Mouse (Mus musculus) forebrain, embryonic 15.5 days (tissue): ENCODE data around the gene Col9a2. TPM values are rescaled to one million over a fixed set of nuclear protein-coding genes. Genes with fewer than 3 reads are reported as not detected.

Source experiments
- ATAC-seq: fragments of 200-750 bp; cut with Nextera tagmentation; replicated peaks from 2 replicates; pipeline ENCODE4 v1.8.0; 2017; ENCODE audit warnings: mild to moderate bottlenecking, moderate TSS enrichment, moderate library complexity
- H3K27ac ChIP-seq: fragments of 300-500 bp; sonication (generic); replicated peaks from 2 replicates; pipeline ENCODE4 v1.5.1; 2015; ENCODE audit warnings: mild to moderate bottlenecking, inconsistent platforms
- H3K27me3 ChIP-seq: fragments of 300-500 bp; sonication (generic); 2 replicates; pipeline ENCODE4 v1.6.1; 2015; ENCODE audit warnings: inconsistent platforms
- H3K36me3 ChIP-seq: fragments of 300-500 bp; sonication (generic); 2 replicates; pipeline ENCODE4 v1.6.1; 2015; ENCODE audit warnings: mild to moderate bottlenecking, inconsistent platforms
- H3K4me1 ChIP-seq: fragments of 300-500 bp; sonication (generic); 2 replicates; pipeline ENCODE4 v1.6.1; 2015; ENCODE audit warnings: inconsistent platforms
- H3K4me2 ChIP-seq: fragments of 300-500 bp; sonication (generic); replicated peaks from 2 replicates; pipeline ENCODE4 v1.6.1; 2015; ENCODE audit warnings: mild to moderate bottlenecking, inconsistent platforms
- H3K4me3 ChIP-seq: fragments of 300-500 bp; sonication (generic); 2 replicates; pipeline ENCODE4 v1.5.1; 2015; ENCODE audit warnings: mild to moderate bottlenecking, inconsistent platforms
- H3K9ac ChIP-seq: fragments of 300-500 bp; sonication (generic); replicated peaks from 2 replicates; pipeline ENCODE4 v1.6.1; 2015; ENCODE audit warnings: mild to moderate bottlenecking, inconsistent platforms
- H3K9me3 ChIP-seq: fragments of 300-500 bp; sonication (generic); 2 replicates; pipeline ENCODE4 v1.6.1; 2016; ENCODE audit warnings: inconsistent platforms
- WGBS: fragments of 180-500 bp; shearing (Covaris S2); methylation state at CpG from one replicate; pipeline ENCODE4 v1.1.7; 2015; ENCODE audit warnings: mixed read lengths; 5-methylcytosine and 5-hydroxymethylcytosine counted together
- polyA plus RNA-seq: library from polyadenylated mRNA; unstranded; fragments of >200 nt; fragmentation: Nextera tagmentation; extraction: Ambion mirVana; gene quantifications from 2 replicates; pipeline ENCODE4 v1.2.1, GENCODE M21; 2015

The Col9a2 gene
- polyA plus RNA-seq, result 3.2 and 5.9 TPM in 2 replicates

DNA sequence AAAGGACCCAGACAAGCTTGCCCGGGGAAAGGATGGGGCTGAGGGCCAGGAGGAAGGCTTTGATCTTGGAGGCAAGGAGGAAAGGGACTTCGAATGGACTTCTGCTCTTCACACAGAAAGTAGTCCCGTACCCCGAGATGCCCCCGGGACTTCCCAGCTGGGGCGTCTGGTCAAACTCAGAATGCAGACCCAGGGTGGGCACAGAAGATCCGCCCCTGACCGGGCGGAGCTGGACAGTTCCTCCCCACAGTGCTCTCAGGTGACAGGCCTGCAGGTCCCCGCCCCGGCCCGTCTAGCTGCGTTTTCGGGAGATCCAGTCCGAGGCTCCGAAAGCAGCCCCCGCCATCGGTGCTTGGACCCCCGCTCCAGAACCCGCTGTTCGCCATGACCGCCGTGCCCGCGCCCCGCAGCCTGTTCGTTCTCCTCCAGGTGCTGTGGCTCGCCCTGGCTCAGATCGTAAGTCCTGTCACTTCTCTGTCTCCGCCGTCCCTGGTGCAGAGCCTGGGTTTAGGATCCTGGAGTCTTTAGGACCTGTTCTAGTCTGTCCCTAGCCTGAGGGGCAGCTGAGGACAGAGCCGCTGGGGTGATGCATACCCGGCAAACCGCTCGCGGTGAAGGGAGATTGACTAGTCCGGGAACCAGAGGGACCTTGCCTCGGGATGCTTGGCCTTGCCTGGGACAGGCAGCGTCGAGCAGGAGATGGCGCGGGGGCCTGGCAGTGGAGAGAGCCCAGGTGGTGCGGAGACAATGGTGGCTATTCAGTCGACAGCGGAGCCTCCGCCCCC lies at the start of gene Col9a2:
TSS of gene Col9a2 (plus strand) at position 55 of the 785 bp plus-strand sequence.
- Histone ChIP-seq H3K9ac (peak within 1 kb of the TSS; percentile 37), H3K27ac (no peak within 1 kb of the TSS), H3K4me3 (peak within 1 kb of the TSS; percentile 41), H3K27me3 (peaks cover 21% of the 10 kb centered on the region), H3K9me3 (no peaks in the 10 kb centered on the region), H3K4me1 (peaks cover 20% of the 10 kb centered on the region), H3K4me2 (peak within 1 kb of the TSS; percentile 61), H3K36me3 (no peaks in the 10 kb centered on the region)
- WGBS, result 6% methylated on average over 46 of the region's 46 CpGs
- ATAC-seq, result no peak; the same call in 1 of the 2 replicates

DNA sequence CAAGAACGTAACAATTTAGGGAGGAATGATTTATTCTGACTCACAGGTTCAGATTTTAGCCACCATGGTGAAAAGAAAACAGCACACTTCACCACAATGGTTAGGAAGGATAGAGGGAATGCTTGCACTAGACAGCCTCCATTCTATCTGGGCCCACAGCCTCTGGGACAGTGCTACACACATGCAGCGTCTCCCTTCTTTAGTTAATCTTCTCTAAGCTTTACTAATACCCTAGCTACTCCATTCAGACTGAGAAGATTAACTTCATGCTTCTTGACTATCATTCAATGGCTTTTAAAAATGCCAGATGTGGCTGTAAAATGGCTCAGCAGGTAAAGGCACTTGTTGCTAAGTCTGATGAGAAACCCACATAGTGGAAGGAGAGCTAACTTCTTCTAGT lies 46.9 kb upstream of the Col9a2 start:
- Histone ChIP-seq H3K4me1 (no peaks in the 10 kb centered on the region), H3K27me3 (no peaks in the 10 kb centered on the region), H3K9me3 (no peaks in the 10 kb centered on the region), H3K36me3 (no peaks in the 10 kb centered on the region), H3K4me2 (no peak overlapping the region), H3K9ac (no peak overlapping the region), H3K4me3 (no peak overlapping the region), H3K27ac (no peak overlapping the region)
- ATAC-seq, result no peak
- WGBS, result 39% methylated on average over 2 of the region's 2 CpGs

DNA sequence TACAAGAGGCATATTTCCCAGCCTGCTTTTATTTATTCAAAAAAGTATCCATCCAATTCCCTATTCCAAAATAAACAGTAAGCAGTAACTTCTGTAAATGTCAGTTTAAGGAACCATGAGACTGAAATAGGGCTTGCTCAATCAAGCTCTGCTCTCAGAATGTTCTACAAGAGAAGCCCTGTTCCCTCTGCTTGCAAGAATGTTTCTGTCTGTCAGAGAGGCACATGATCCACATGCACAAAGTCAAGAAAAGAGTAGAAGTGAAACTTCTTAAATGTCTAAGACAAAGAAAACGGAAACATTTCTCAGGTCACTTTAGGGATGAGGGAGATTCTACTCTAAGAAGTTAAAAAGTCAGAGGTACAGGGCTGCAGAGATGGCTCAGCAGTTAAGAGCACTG lies 46.2 kb upstream of the Col9a2 start:
- H3K4me2 ChIP-seq, result no peak overlapping the region
- H3K9me3 ChIP-seq, result no peaks in the 10 kb centered on the region
- H3K4me1 ChIP-seq, result no peaks in the 10 kb centered on the region
- H3K27me3 ChIP-seq, result no peaks in the 10 kb centered on the region
- no peak overlapping the region for H3K9ac ChIP-seq
- no peaks in the 10 kb centered on the region for H3K36me3 ChIP-seq
- no peak overlapping the region for H3K27ac ChIP-seq
- ATAC-seq, result no peak
- 84% methylated on average over 1 of the region's 1 CpGs for WGBS
- no peak overlapping the region for H3K4me3 ChIP-seq

DNA sequence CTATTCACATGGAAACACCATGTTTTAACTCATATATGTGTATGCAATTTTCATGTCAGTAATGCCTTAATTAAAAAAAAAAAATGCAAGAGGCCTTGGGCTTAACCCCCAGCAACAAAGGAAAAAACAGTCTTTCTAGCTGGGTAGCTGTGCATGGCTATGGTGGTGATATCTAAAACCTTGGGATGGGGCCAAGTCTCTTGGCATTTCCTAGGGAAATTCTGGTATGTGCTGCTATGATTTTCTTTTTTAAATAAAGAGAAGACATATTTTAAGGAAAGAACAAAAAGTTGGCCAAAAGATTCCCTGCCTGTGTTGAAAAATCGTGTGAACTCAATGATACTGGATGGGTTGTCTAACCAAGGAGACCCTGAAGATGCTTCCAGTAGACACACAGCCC lies 43.3 kb upstream of the Col9a2 start:
- H3K4me1 ChIP-seq, result no peaks in the 10 kb centered on the region
- no peak overlapping the region for H3K4me2 ChIP-seq
- no peak overlapping the region for H3K27ac ChIP-seq
- H3K27me3 ChIP-seq, result no peaks in the 10 kb centered on the region
- H3K9me3 ChIP-seq, result no peaks in the 10 kb centered on the region
- no peak for ATAC-seq
- H3K4me3 ChIP-seq, result no peak overlapping the region
- H3K9ac ChIP-seq, result no peak overlapping the region
- 71% methylated on average over 1 of the region's 1 CpGs for WGBS
- no peaks in the 10 kb centered on the region for H3K36me3 ChIP-seq

DNA sequence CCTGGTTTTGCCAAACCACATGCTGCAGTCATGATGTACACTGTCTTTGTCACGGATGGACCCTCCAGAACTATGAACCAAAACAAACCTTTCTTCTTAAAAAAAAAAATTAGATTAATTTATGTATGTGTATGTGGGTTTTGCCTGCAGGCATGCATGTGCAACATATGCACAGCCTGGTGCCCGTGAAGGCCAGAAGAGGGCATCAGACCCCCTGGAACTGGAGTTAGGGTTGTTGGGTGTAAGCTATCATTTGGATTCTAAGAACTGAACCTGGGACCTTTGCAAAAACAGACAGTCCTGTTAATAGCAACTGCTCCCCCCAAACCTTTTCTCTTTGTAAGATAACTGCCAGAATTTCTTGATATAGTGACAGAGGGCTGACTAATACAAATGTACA lies 38.1 kb upstream of the Col9a2 start:
- Histone ChIP-seq H3K36me3 (no peaks in the 10 kb centered on the region), H3K4me2 (no peak overlapping the region), H3K4me3 (no peak overlapping the region), H3K4me1 (peaks cover 38% of the 10 kb centered on the region), H3K9ac (no peak overlapping the region), H3K27me3 (no peaks in the 10 kb centered on the region), H3K9me3 (no peaks in the 10 kb centered on the region), H3K27ac (no peak overlapping the region)
- ATAC-seq, result no peak
- WGBS, result 91% methylated on average over 2 of the region's 2 CpGs

DNA sequence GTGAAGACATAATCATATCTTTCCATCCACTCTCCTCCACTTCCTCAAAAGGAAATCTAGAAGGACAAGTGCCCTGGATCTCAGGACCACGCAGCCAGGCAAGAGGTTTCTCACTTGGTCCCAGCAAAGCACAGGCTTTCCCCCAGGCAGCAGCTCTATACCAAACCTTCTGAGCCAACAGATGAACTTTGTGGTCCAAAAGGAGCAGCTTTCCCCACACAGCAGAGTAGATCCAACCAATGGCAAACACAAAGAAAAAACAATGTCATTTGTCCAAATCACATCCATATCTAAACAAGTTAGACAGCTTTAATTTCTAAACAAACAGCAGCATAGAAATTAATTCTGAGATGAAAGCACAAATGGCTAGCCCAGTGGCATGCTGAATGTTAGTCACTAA lies 37.5 kb upstream of the Col9a2 start:
- H3K4me2 ChIP-seq, result no peak overlapping the region
- peak overlapping the region; percentile 88 for H3K27ac ChIP-seq
- no peaks in the 10 kb centered on the region for H3K27me3 ChIP-seq
- H3K9ac ChIP-seq, result no peak overlapping the region; the same call in 1 of the 2 replicates
- no peak overlapping the region for H3K4me3 ChIP-seq
- peaks cover 38% of the 10 kb centered on the region for H3K4me1 ChIP-seq
- no peaks in the 10 kb centered on the region for H3K9me3 ChIP-seq
- ATAC-seq, result no peak
- WGBS, result 94% methylated on average over 1 of the region's 1 CpGs
- H3K36me3 ChIP-seq, result no peaks in the 10 kb centered on the region

DNA sequence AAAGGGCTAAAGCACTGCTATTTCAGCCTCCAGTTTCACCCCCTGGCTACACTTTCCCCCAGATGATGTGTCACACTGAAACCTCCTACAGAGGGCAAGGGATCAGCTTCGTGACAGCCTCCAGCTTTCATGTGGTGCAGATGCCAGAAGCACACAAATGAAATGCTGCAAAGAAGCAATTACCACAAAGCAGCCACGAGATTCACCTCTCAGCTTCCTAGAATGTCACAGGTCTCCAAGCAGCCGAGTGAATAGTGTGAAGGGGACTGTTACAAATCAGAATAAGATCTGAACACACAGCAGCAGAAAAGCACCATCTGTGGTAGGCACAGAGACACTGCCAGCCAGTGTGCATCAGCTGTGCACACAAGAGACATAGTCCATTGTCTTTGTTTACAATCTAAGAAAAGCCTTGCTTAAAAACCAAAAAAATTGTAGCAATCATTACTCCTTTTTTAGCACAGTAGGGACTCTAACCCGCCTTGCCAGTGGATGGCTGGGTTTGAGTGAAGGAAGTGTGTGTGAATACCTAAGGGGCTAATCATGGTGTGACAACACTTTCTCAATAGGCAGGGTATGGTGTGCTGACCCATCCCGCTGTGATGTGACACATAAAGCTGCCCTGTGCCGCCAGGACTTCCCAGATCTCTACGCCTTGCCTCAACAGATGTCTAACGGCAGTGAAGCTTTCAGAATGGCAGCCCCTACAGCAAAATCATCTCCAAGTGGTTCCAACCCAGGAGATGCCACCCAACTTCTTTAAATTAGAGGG lies 36.6 kb upstream of the Col9a2 start:
- WGBS, result 13% methylated on average over 8 of the region's 8 CpGs
- peak; percentile 79 for ATAC-seq
- Histone ChIP-seq H3K36me3 (no peaks in the 10 kb centered on the region), H3K9me3 (no peaks in the 10 kb centered on the region), H3K27me3 (no peaks in the 10 kb centered on the region), H3K4me2 (peak overlapping the region; percentile 30), H3K4me3 (0 out of 2 replicates have a peak overlapping the region, but pooled peaks have one; percentile 1), H3K27ac (peak overlapping the region; percentile 88), H3K9ac (no peak overlapping the region; the same call in 1 of the 2 replicates), H3K4me1 (peaks cover 38% of the 10 kb centered on the region)

DNA sequence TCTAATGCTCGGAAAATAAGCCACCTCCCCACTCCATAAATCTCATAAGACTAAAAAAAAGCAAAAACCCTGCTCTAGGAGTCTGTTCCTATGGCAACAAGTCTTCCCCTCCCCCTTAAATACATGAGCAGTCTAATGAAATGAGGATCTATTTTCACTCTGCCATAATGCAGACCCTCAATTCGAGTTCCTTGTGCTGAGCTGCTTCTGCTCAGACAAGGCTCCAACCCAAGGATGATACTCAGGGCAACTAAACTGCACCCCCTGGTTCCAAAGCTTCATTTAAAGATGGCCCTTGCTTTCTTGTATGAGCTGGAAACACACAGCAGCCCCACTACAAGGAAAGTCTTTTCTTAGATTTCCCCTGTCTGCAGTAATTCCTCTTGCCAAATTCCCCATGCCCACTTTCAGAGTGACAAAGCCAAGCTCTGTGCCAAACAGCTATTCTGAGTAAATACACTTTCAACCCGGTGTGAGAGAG lies 35.5 kb upstream of the Col9a2 start:
- H3K4me1 ChIP-seq, result peaks cover 38% of the 10 kb centered on the region

DNA sequence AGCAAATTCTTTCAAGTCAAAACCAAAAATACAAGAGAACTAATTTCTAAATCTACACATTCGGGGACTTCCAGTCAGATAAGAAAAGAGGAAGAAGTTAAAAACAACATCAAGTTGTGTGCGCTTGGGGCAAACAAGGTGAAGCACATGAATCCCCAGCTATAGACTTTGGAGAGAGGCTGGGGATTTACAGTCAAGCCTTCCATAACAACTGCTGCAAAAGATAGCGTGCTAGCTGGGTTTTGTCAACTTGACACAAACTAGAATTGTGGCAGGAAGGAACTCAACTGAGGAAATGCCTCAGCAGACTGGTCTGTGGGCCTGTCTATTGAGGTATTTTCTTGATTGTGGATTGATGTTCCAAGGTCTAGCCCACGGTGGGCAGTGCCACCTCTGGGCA lies 34.5 kb upstream of the Col9a2 start:
- H3K4me1 ChIP-seq, result peaks cover 46% of the 10 kb centered on the region
- H3K27ac ChIP-seq, result peak overlapping the region; percentile 93
- no peak for ATAC-seq
- no peak overlapping the region for H3K4me2 ChIP-seq
- H3K36me3 ChIP-seq, result no peaks in the 10 kb centered on the region
- no peaks in the 10 kb centered on the region for H3K27me3 ChIP-seq
- no peak overlapping the region for H3K4me3 ChIP-seq
- no peak overlapping the region for H3K9ac ChIP-seq
- H3K9me3 ChIP-seq, result no peaks in the 10 kb centered on the region
- 86% methylated on average over 4 of the region's 4 CpGs for WGBS

More for the DNA sequence above, 35.5 kb upstream of the Col9a2 start:
- WGBS, result 3% methylated on average over 3 of the region's 3 CpGs
- H3K9me3 ChIP-seq, result no peaks in the 10 kb centered on the region
- H3K27ac ChIP-seq, result peak overlapping the region; percentile 93
- peak overlapping the region; percentile 10 for H3K4me2 ChIP-seq
- peak; percentile 84 for ATAC-seq
- no peaks in the 10 kb centered on the region for H3K36me3 ChIP-seq
- no peak overlapping the region for H3K4me3 ChIP-seq
- H3K27me3 ChIP-seq, result no peaks in the 10 kb centered on the region
- H3K9ac ChIP-seq, result no peak overlapping the region

DNA sequence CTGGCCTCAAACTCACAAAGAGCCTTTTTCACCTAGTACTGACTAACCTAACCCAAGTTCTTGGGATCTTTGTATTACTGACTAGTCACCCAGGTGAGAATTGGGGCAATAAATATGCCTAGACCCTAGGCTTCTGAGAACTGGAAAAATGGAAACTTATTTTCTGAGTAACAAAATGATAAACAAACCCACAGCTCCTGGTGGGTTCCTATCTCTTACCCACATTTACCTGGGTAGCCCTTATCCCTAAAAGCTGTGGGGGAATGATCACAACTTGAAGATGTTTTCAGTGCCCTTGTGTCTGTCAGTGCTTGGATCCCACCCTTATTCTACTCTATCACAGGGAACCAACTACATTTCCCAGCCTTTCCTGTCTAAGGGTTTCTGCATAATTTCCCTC lies 32.2 kb upstream of the Col9a2 start:
- no peak overlapping the region for H3K4me2 ChIP-seq
- H3K27ac ChIP-seq, result no peak overlapping the region
- H3K27me3 ChIP-seq, result no peaks in the 10 kb centered on the region
- ATAC-seq, result no peak
- H3K4me3 ChIP-seq, result no peak overlapping the region
- H3K9ac ChIP-seq, result no peak overlapping the region
- H3K36me3 ChIP-seq, result no peaks in the 10 kb centered on the region
- H3K4me1 ChIP-seq, result peaks cover 42% of the 10 kb centered on the region
- H3K9me3 ChIP-seq, result no peaks in the 10 kb centered on the region

DNA sequence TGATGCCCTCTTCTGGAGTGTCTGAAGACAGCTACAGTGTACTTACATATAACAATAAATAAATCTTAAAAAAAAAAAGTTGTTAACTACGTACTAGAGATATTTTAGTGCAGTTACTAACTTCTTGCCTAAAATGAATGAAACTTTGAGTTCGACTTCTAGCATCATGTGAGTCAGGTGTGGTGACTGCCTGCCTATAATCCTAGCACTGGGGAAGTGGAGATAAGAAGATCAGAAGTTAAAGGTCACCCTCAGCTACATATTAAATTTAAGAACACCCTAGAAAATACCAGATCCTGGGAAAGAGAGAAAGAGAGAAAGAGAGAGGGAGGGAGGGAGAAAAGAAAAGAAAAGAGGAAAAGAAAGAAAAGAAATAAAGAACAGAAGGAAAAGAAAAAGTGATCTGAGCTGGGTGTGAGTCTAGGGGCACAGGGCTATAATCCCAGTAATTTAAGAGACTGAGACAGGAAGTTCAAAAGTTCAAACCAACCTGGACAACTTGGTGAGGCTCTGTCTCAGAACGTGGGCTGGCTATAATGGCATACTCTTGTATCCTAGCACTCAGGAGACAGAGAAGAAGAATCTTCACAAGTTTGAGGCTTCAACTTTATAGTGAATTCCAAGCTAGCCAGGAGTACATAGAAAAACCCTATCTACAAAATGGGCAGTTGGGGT lies 31.0 kb upstream of the Col9a2 start:
- no peak overlapping the region for H3K4me2 ChIP-seq
- H3K4me3 ChIP-seq, result no peak overlapping the region
- H3K36me3 ChIP-seq, result no peaks in the 10 kb centered on the region
- H3K27me3 ChIP-seq, result no peaks in the 10 kb centered on the region
- H3K4me1 ChIP-seq, result peaks cover 30% of the 10 kb centered on the region
- no peak for ATAC-seq
- H3K9me3 ChIP-seq, result no peaks in the 10 kb centered on the region
- 81% methylated on average over 3 of the region's 3 CpGs for WGBS
- H3K27ac ChIP-seq, result no peak overlapping the region
- no peak overlapping the region for H3K9ac ChIP-seq

DNA sequence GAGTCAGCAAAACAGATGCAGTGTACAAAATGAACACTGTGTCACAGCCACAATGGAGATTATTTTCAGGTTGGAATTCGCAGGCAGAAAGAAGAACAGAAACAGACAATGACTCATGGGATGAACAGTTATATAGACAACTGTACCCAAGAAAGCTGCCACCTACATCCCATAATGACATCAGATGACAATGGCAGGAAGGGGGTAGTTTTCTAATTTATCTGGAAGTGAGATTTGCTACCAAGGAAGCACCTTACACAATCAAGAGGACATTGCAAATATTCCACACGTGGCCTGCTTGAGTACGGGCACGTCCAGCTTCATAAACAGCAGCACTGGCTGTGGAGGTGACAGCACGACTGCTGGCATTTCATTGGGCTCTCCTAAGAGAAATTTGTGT lies 30.0 kb upstream of the Col9a2 start:
- ATAC-seq, result no peak
- H3K27me3 ChIP-seq, result no peaks in the 10 kb centered on the region
- 83% methylated on average over 5 of the region's 5 CpGs for WGBS

More for the DNA sequence above, 30.0 kb upstream of the Col9a2 start:
- H3K27ac ChIP-seq, result 0 out of 2 replicates have a peak overlapping the region, but pooled peaks have one; percentile 14
- peaks cover 22% of the 10 kb centered on the region for H3K4me1 ChIP-seq
- H3K4me2 ChIP-seq, result no peak overlapping the region
- H3K9me3 ChIP-seq, result no peaks in the 10 kb centered on the region
- no peaks in the 10 kb centered on the region for H3K36me3 ChIP-seq
- no peak overlapping the region for H3K9ac ChIP-seq
- no peak overlapping the region for H3K4me3 ChIP-seq
